Mouse (Mus musculus) regulatory T cell (primary cell): ENCODE results near the gene Foxn1.

ENCODE experiments used
- in situ Hi-C: fragments of 300-600 bp; cut with MboI, MseI; formaldehyde crosslinking; loops from one replicate; pipeline ENCODE4 v1.15.1; 2025; ENCODE audit warnings: high pct_unique_total_duplicates

The Foxn1 gene

DNA sequence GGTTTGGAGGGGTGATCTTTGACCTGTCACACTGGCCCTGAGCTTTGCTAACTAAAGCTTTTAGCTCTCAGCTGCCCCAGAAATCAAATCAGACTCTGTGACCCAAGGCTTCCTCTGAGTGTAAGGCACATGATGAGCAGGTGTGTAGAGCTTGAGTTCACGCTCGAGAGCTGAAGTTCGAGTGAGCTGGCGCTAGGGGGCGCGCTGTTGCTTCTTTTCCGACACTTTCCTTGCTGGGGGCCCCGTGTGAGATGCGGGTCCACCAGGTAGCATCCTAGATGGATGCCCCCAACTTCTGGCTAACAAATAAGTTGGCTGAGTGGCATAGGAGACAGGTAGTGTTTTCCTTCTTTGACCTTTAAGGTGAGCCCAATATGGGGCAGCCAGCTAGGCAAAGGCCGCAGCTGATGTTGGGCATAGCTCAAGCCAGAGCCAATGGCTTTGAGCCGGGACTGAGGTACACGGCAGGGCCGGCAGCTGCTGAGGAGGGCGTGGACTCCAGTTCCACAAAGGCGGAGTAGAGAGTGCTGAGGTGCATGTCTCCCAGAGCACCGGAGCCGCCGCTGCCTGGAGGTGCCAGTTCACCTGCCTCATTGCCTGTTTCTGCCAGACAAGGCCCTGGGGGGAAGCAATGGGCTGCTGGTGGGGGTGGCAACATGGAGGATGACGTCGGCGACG is 27.9 kb downstream of the Foxn1 start:
- in situ Hi-C loops = no loop called here

DNA sequence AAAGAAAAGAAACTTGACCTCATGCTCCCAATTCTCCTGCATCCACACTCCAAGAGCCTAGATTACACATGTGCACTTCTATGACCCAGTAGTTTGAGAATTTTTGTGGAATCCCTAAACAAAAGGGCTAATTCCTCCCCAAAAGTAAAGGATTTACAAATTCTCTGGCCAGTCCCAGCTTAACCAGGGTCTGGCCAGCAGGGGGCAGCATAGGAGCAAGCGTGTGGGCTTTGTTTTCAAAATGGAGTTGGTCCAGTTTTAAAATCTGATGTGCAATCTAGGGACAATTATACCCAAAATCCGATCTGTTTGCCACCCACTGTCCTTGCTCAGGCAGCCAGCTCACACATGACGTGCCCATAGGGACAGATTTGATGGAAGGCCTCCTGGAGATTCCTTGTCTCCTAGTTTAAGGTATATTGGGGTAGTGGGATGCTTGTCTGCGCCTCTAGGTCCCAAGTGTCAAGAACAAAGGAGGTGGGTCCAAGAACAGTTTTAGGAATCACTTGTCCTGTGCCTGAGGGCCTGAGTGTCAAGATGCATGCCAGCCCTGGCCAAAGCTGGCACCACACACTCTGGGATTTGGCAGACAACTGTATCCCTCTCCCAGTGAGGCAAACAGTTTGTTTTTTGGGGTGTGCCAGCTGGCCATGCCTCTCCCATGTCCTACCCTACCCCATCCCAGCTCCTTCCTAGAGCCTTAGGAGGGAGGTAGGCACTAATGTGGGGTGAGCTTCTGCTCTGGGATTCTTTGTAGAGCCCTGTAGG is 30.7 kb downstream of the Foxn1 start:
- in situ Hi-C loops = no loop called here

DNA sequence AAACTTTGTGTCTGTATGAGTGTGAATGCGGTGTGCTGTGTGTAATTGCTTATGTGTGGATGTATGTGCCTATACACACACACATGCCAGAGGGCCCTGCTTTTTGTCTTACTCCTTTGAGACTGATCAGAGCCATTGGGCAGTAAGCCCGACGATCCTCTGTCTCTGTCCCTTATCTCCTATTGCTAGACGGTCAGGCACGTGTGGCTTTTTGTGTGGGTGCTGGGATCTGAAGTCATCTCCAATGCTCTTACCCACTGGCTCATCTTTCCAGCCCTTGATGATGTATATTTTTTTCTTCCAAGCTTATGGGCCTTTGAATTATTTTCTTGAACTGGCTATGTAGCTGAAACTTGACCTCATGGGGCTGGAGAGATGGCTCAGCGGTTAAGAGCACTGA is 31.5 kb downstream of the Foxn1 start:
- in situ Hi-C loops = no loop called here

DNA sequence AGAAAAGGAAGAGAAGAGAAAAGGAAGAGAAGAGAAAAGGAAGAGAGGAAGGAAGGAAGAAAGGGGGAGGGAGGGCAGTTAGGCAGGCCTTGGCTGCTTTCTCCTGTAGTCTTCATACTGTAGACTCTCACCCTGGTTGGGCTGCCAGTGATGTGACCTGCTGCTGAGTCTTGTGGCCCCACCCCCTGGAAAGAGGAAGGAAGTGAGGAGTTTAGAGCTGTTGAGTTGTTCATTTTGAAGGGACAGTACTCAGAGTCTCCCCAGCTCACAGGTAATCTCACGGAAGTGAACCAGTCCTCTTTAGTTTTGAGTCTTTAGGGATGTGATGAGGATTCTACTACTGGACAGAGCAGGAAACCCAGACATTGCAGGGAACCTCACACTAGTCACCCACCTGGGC is 33.3 kb downstream of the Foxn1 start:
- in situ Hi-C loops = no loop called here

DNA sequence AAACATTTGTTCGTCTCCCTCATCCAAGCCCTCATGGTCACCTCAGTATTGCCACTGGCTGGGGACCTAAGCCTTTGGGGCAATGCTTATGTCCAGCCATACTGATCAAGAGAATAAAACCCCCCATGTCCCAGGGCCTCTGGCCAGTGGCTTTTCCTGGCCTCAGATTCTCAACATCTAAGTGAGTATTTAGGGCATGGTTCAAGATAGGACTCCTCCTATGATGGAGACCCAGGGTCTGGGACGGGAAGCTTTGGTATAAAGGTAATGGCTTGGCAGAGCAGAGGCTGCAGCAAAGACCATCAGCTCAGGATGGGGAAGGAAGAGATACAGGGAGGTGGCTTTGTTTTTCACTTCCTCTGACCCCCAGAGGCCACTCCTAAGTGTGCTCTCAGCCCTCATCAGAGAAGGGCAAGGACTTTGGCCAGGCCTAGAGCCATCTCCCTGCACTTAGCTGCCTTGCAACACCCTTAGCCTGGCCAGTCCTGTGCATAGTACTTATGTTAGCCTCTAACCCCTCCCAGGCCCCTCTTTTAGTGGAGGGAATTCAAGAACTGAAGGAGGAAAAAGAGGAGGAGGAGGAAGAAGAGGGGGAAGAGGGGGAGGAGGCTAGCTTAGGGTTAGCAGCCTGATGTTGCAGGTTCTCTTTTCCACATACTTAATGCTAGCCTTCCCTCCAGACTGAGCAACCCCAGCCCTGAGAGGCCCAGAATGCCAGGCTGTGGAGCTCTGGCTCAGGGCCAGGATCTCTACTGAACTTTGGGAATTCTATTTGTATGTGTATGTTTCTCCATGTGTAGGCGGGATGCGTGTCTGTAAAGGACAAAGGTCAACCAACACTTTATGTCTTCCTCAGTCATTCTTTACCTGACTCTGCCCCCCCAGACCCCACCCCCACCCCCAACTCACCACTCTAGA is 36.7 kb downstream of the Foxn1 start:
- in situ Hi-C loops = no loop called here

DNA sequence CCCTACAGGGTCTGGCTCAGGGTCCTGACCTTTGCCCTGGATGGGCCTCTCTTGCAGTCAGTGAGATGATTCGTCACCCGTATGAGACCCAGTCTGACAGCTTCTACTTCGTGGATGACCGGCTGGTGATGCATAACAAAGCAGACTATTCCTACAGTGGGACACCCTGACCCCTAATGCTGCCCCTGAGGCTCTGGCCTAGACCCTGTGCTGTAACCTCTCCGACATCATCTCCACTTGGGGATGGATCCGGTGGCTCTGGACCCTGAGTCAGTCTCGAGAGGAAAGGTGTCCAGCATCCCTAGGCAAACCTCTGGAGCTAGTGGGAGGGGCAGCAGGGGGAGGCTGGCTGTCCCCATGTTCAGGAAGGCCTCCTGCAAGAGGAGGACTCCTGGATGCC is 37.9 kb downstream of the Foxn1 start:
- in situ Hi-C loops = no loop called here

DNA sequence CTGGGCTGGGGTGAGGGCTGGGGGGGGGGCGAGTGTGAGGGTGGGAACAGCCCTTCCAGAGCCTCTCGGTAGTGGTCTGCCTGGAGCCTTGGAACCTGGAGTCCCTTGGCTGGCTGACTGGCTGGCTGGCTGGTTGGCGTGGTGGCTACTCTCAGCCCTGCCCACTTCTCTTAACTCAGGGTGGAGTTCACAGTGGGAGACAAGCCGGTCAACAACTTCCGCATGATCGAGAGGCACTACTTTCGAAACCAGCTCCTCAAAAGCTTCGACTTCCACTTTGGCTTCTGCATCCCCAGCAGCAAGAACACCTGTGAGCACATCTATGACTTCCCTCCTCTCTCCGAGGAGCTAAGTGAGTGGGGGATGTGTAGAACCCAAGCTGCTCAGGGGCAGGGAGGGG is 38.5 kb downstream of the Foxn1 start:
- in situ Hi-C loops = no loop called here

DNA sequence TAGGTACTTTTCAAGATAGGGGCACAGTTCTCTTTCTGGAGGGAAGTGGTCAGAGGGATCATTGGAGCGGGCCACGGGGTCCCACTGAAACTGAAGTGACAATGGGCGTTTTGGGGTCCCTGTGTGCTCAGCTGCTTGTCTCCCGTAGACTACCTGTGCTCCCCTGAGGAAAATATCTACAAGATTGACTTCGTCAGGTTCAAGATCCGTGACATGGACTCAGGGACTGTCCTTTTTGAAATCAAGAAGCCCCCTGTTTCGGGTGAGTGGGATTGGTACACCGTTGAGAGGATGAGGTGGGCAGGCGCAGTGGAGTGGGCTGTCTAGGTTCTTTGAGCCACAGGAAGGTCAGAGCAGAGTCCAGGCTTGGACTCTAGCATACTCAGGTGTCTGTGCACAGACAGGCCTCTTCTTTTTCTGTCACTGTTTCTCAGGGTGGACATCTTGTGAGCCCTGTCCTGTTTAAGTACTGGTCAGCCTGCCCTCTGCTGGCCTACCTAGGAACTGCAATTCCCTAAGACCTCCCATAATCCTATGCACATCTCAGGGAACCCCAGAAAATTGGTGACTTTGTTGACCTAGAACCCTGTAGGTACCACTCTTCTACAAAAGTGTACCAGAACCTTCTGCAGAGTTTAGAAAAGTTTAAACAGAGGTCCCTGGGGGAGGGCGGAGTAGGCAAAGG is 39.1 kb downstream of the Foxn1 start:
- in situ Hi-C loops = no loop called here

DNA sequence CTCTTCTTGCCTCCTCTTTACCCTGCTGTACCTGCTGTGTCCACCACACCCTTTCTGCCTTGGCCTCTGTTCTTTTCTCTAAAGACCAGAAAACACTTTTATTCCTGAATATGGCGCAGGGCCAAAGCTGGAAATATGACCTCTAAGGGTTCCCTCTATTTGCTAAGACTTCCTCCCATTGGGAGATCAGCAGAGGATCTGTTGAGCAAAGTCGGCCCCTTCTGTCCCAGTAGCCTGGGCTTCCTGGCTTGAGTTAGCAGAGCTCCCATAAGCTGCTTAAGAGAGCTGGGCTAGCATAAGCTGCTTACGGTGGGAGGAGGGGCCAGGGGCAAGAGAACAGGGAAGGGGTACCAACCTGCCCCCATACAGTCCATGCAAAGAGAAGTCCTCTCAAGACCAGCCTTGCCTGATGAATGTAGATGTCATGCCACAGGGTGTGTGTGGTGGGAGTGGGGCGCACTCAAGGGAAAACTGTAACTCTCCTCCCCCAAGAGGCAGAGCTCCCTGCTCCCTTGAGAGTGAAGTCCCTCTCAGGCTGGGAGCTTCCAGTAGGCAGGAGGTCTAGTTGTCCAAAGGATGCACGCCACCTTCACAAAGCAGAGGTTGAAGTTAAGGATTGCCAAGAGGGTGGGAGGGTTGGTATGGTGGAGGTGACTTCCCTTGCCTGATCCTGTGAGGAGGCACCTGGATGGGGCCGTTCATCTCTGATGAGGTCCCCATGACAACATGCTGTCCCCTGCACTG is 39.9 kb downstream of the Foxn1 start:
- in situ Hi-C loops = no loop called here

DNA sequence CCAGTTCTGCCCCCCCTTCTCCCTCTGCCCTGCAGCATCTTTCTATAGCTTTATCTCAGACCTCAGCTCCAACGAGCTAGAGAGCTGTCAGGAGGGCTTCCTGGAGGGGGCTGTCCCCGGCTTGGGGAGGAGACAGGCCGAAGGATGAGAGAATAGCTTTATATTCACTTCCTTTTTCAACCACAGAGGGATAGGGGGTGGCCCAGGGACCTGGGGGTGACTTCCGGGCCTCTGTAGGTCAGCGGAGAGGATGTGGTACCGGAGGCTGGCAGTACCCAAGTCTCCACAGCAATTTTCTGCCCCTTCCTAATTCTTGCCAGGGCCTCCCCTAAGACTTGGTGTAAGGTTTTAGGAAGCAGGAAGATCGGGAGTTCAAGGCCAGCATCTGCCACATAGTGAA is 40.6 kb downstream of the Foxn1 start:
- in situ Hi-C loops = no loop called here

DNA sequence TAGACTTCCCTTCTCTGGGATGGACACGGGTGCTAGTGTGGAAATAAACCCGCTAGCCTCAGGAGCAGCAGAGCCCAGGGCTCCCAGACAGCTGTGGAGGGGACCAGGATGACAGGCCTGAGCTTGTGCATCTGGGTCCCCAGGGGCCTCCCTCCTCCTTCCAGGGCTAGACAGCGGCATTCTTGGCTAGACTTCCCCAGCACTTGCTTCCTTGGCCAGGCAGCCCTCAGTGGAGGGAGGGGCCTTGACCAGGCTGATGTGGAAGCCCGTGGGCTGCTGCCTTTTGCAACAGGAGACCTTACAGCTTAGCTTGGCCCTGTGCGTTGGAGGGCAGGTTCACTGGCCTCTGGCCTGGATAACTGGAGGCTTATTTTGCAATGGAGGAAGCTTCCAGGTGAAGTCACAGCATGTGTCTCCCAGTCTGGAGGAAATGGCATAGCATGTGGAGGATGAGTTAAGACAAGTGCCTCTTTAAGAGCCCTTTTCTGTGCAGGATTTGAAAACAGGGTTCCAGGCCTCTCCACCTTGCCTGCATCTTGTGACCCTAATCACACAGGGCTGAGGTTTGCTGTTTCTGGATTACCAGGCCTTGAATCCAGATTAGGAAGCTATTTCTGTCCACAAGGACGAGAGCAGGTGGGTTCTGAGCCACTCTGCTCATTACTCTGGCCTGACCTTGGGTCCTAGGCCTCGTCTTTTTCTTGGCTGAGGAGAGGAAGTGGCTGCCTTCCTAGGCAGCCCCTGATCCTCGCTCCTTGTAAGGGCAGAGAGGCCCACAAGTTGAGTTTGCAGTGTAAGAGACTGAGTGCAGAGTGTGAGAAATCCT is 41.3 kb downstream of the Foxn1 start:
- in situ Hi-C loops = no loop called here

DNA sequence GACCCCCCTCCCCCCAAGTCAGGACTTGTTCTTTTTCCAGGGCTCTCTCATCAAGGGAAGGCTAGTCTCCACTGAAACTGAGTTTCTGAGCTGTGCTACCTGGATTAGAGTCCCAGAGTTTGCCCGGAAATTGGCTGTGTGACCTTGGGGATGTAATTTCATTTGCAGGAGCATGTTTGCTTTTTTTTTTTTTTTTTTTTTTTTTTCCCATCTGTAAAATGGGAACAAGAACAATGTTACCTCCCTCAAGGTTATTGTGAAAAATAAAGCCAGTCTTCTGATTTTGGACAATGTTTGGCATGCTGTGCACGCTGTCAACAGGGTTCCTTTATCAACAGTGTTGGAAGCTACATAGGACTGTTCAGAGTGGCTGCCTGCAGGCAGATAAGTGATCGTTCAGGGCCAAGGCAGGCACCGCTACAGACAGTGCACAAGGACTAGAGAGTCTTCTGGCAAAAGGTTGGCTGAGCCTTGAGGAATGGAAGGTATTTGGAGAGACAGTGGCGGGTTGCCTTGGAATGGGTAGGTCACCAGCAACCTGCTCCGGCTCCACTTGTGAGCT is 41.9 kb downstream of the Foxn1 start:
- in situ Hi-C loops = no loop called here

DNA sequence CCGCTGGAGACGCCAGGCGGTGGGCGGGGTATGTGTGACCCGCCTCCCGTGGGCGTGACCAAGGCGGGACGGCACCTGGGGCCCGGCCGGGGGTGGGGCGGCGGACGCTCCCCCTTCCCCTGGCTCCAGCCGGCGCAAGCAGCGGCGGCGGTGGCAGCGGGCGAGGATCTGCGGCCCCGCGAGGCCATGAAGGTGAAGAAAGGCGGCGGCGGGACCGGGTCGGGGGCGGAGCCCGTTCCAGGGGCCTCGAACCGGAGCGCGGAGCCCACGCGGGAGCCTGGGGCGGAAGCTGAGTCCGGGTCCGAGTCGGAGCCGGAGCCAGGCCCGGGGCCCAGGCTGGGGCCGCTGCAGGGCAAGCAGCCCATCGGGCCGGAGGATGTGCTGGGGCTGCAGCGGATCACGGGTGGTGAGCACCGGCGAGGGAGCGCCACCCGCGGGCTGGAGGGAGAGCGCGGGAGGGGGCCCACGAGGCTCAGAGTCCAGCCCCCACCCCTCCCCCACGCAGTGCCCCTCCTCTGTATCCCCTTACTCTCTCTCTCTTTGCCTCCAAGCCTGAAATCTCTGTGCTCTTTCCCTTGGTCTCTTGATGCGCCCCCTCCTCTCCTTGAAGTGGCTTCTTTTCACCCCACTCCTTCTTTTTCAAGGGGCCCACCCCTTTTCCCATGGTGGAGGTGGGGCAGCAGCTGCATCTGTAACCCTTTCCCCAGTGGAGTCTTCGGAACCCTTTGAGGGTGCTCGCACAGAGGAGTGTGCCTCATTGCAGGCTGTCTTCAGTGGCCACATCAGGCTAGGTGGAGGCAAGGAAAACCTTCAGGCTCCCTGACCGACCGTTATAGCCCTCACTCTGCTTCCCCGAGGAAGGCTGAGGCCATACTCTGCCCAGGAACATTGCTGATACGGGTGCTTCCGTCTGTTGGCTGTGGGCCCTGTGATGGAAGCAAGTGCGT is 42.7 kb downstream of the Foxn1 start, which contains the start of gene Unc119:
Unc119 (plus strand) TSS at position 102 of the 947 bp plus-strand sequence.
- in situ Hi-C loops = no loop called here

DNA sequence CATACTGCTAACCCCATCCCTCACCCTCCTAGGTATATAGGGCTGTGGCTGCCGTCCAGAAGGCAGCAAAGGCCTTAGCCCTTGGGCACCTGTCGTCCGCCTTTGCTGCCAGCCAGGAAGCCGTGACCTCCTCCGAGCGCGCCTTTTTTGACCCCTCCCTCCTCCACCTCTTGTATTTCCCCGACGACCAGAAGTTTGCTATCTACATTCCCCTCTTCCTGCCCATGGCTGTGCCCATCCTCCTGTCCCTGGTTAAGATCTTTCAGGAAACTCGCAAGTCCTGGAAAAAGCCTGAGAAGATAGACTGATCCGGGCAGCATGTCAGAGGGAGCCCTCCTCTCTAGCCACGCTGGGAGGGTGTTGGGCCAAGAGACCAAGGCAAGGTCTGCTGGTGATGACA is 44.7 kb downstream of the Foxn1 start:
- in situ Hi-C loops = no loop called here

DNA sequence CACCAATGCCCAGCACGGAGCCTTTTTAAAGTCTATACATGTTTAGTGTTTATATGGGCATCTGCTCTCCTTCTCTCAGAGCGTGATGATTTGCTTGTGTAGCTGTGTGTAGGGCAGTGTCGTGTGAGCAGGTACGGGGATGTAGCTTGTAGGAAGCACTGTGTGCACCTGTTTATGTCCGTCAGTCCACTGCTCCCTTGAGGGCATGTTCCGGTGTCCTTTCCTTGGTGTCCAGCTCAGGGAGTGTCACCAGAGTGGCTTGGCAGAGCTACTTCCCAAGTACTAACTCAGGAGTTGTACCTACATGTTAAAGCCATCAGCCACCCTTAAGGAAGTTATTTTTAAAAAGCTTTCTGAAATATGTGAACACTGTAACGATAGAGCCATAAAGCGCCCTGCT is 49.3 kb downstream of the Foxn1 start:
- in situ Hi-C loops = no loop called here

DNA sequence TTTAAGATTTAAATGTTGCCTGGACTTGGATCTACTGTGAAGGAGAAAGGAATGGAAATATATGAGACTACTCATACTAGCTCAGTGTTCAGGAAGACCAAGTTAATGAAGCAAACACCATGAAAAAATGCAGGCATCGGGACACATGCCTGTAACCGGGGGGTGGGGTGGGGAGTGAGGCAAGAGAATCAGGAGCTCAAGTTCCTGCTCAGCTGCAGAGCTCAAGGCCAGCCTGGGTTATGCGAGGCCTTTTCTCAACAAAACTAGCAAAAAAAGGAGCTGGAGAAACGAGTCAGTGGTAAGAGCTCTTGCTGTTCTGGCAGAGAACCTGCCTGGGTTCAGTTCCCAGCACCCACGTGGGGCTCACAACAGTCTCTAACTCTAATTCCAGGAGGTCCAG is 52.4 kb downstream of the Foxn1 start:
- in situ Hi-C loops = no loop called here

DNA sequence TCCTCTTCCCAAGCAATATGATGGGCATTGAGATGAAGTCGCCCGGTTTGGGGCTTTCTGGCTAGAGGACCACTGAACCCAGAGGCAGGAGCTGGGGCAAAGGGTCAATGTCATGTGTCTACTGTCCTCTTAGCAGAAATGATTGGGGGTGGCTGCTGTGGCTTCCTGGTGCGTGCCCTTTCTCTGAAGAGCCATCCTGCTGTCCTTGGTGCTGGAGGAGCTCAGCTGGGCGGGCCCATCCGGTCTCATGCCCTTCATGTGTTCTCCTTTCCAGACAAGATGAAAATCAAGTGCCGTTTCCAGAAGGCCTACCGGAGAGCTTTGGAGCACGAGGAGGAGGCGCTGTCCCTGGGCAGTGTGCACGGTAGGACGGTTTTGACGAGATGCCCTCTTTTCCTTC is 53.7 kb downstream of the Foxn1 start:
- in situ Hi-C loops = no loop called here

DNA sequence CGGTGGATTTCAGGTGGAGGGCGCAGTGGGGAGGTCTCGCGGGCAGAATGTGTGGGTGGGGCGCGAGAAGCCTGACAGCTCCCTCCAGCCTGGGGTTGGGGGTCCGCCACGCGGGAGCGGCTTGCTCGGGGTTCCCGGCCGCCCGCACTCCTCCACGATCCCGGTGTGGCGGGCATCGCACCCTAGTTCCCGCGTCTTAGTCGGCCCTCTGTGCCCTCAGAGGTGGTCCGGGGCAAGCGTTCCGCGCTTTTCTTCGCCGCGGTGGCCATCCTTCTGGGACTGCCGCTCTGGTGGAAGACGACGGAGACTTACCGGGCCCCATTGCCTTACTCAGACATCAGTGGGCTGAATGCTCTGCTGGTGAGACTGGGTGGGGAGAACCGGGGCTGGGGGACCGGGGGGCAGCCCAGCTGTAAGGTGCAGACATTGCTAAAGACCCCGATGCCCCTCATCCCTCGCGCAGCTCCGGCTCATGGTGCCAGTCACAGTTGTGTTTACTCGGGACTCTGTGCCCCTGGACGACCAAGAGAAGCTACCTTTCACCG is 57.8 kb downstream of the Foxn1 start:
- in situ Hi-C loops = no loop called here
